In the genomic region with DNA sequence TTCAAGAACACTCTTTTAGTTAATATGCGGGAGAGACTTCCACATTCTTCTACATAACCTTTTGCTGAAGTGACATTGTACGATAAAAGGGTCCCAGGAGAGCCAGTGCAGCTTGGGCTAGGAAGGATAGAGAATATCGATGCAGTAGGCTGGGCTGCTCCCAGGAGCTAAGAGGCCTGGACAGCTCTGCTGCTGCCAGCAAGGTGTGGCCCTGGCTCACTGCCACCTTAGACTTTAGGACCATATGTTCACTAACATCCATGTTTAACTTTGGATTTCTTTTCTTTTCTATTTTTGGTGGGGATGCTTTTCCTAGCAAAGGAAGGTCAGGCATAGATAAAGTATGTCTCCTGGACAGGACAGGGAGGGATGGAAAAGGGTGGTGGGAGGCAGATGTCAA, we compare ENCODE assay signal across 23 mouse cellular contexts. TPM values are rescaled to one million over a fixed set of nuclear protein-coding genes. Genes with fewer than 3 reads are reported as not detected.
DNase-seq lines count a peak whose midpoint lies in the region; ATAC-seq lines count a peak whose summit lies in the region.
"Had no signal": no experiment of that assay in that cellular context is flagged by ENCODE, and none has a peak within 500 bp of the region (broad histone marks: within the 10 kb centered on the region; RNA-seq: fewer than 3 reads in every experiment).

No protein-coding gene starts in this region.

- H3K9ac ChIP-seq in hindbrain, embryonic 15.5 days, result no peak overlapping the region
- H3K9ac ChIP-seq in stomach, embryonic 16.5 days (ENCODE audit: low read length), result no peak overlapping the region
- H3K9ac ChIP-seq: forebrain, embryonic 13.5 days; limb, embryonic 15.5 days; liver, embryonic 13.5 days; neural tube, embryonic 12.5 days had no signal

- H3K4me1 ChIP-seq in hindbrain, embryonic 15.5 days (replicated peaks), result peaks cover 55% of the 10 kb centered on the region
- peaks cover 18% of the 10 kb centered on the region for H3K4me1 ChIP-seq in hindbrain, embryonic 10.5 days (replicated peaks)
- peaks cover 11% of the 10 kb centered on the region for H3K4me1 ChIP-seq in stomach, embryonic 16.5 days (ENCODE audit: control insufficient read depth, insufficient read depth, low read length)
- H3K4me1 ChIP-seq: limb, embryonic 10.5 days had no signal

- peak overlapping the region; percentile 44 for H3K27ac ChIP-seq in hindbrain, embryonic 15.5 days (replicated peaks)
- H3K27ac ChIP-seq in hindbrain, embryonic 10.5 days, result no peak overlapping the region
- 0 out of 2 replicates have a peak overlapping the region, but pooled peaks have one; percentile 10 for H3K27ac ChIP-seq in stomach, embryonic 16.5 days (ENCODE audit: low read length)
- H3K27ac ChIP-seq: limb, embryonic 10.5 days; limb, embryonic 15.5 days; liver, embryonic 13.5 days; neural tube, embryonic 12.5 days had no signal

- H3K9me3 ChIP-seq in hindbrain, embryonic 15.5 days, result no peaks in the 10 kb centered on the region
- H3K9me3 ChIP-seq in hindbrain, embryonic 10.5 days, result no peaks in the 10 kb centered on the region
- H3K9me3 ChIP-seq in stomach, embryonic 16.5 days (replicated peaks; ENCODE audit: control insufficient read depth, low read length), result no peaks in the 10 kb centered on the region
- H3K9me3 ChIP-seq: forebrain, embryonic 13.5 days; limb, embryonic 10.5 days; limb, embryonic 15.5 days; liver, embryonic 13.5 days; neural tube, embryonic 12.5 days had no signal

- DNase-seq in cerebellum, postnatal 25 days, result peak; percentile 46 to 67
- DNase-seq in cerebellum, adult 11-12 months, result no peak
- DNase-seq in hindbrain, embryonic 10.5 days (ENCODE audit: low spot score), result no peak
- DNase-seq in 3T3-L1 (ENCODE audit: low read depth, low spot score), result peak; percentile 26
- DNase-seq in testis, postnatal 14 days (ENCODE audit: low spot score), result no peak
- DNase-seq: adrenal gland, postnatal 14 days; cerebellum, adult 8-10 months; gastrocnemius, postnatal 14 days; heart, postnatal 36 days; kidney, adult 11 months; kidney, postnatal 14 days; layer of hippocampus, adult 9-11 months; liver, embryonic 13.5 days; thymus, postnatal 14 days had no signal

- H3K4me3 ChIP-seq in hindbrain, embryonic 15.5 days, result no peak overlapping the region
- no peak overlapping the region for H3K4me3 ChIP-seq in hindbrain, embryonic 10.5 days
- no peak overlapping the region for H3K4me3 ChIP-seq in stomach, embryonic 16.5 days (replicated peaks; ENCODE audit: low read length)
- H3K4me3 ChIP-seq: forebrain, embryonic 13.5 days; limb, embryonic 10.5 days; limb, embryonic 15.5 days; liver, embryonic 13.5 days; neural tube, embryonic 12.5 days had no signal

- H3K36me3 ChIP-seq in hindbrain, embryonic 15.5 days, result no peaks in the 10 kb centered on the region
- peaks cover 97% of the 10 kb centered on the region for H3K36me3 ChIP-seq in hindbrain, embryonic 10.5 days
- H3K36me3 ChIP-seq in stomach, embryonic 16.5 days (ENCODE audit: control insufficient read depth, insufficient read depth, low read length), result no peaks in the 10 kb centered on the region; the same call in 1 of the 2 replicates

- no peak for ATAC-seq in hindbrain, embryonic 15.5 days (ENCODE audit: low FRiP score, low read depth)
- ATAC-seq in stomach, embryonic 16.5 days (ENCODE audit: insufficient read depth, low FRiP score), result no peak
- ATAC-seq: forebrain, embryonic 13.5 days; inflammation-experienced regulatory T-cells, adult 6 months; midbrain, embryonic 16.5 days had no signal

- WGBS in hindbrain, embryonic 15.5 days, result 44% methylated on average over 3 of the region's 3 CpGs
- WGBS in hindbrain, embryonic 10.5 days, result 81% methylated on average over 3 of the region's 3 CpGs
- WGBS in stomach, embryonic 16.5 days, result 60% methylated on average over 3 of the region's 3 CpGs

- no peaks in the 10 kb centered on the region for H3K27me3 ChIP-seq in hindbrain, embryonic 15.5 days
- H3K27me3 ChIP-seq in hindbrain, embryonic 10.5 days (ENCODE audit: insufficient read depth, poor library complexity, severe bottlenecking), result no peaks in the 10 kb centered on the region
- H3K27me3 ChIP-seq in stomach, embryonic 16.5 days (ENCODE audit: control insufficient read depth, insufficient read depth, low read length), result no peaks in the 10 kb centered on the region
- H3K27me3 ChIP-seq: forebrain, embryonic 13.5 days; limb, embryonic 15.5 days; liver, embryonic 13.5 days; neural tube, embryonic 12.5 days had no signal

- H3K4me2 ChIP-seq in hindbrain, embryonic 15.5 days, result no peak overlapping the region
- H3K4me2 ChIP-seq in stomach, embryonic 16.5 days (ENCODE audit: low read depth, low read length), result no peak overlapping the region
- H3K4me2 ChIP-seq: forebrain, embryonic 13.5 days; limb, embryonic 15.5 days; liver, embryonic 13.5 days; midbrain, embryonic 11.5 days; neural tube, embryonic 12.5 days had no signal

RNA-seq across cellular contexts. Expression of a gene that starts 44.3 kb away (rescaled TPM):
- 32.5 and 33.2 TPM in 2 replicates for polyA plus RNA-seq in hindbrain, embryonic 15.5 days (2015; fragmentation: Nextera tagmentation; extraction: Ambion mirVana)
- polyA plus RNA-seq in hindbrain, embryonic 10.5 days (2016; fragmentation: Nextera tagmentation; extraction: Ambion mirVana), result 25.3 and 31.0 TPM in 2 replicates
- polyA plus RNA-seq in stomach, embryonic 16.5 days (2015; fragmentation: Nextera tagmentation; extraction: Ambion mirVana), result 13.9 and 16.1 TPM in 2 replicates

Comparison
In these comparisons a context has a peak if more than half of its experiments do, and no peak if none do; other contexts are left out.
1. DNase-seq: peak in cerebellum, postnatal 25 days (2 of 2) and 3T3-L1 (single experiment); none in cerebellum, adult 11-12 months (single experiment), hindbrain, embryonic 10.5 days (single experiment) and testis, postnatal 14 days (single experiment).